In genomic region chr6:134090378-134090692, GRCm38 (mm10) we compare ENCODE assay signal across 19 mouse cellular contexts. TPM values are rescaled to one million over a fixed set of nuclear protein-coding genes. Genes with fewer than 3 reads are reported as not detected.
DNase-seq lines count a peak whose midpoint lies in the region; ATAC-seq and TF ChIP-seq lines count a peak whose summit lies in the region.
"Had no signal": no experiment of that assay in that cellular context is flagged by ENCODE, and none has a peak within 500 bp of the region (broad histone marks: within the 10 kb centered on the region; RNA-seq: fewer than 3 reads in every experiment).

No protein-coding gene starts in this region.

- no peak overlapping the region for H3K9ac ChIP-seq in heart, embryonic 13.5 days
- no peak overlapping the region for H3K9ac ChIP-seq in lung, embryonic 14.5 days
- H3K9ac ChIP-seq in heart, postnatal 0 days (replicated peaks; ENCODE audit: low read depth, low read length), result no peak overlapping the region
- H3K9ac ChIP-seq: hindbrain, embryonic 14.5 days; limb, embryonic 12.5 days; midbrain, embryonic 12.5 days had no signal

- no peak for TF ChIP-seq EP300 in heart, postnatal 0 days (IDR thresholded peaks at IDR 0.05; ENCODE audit: low read depth)

- no peak for DNase-seq in heart, adult 9 months (ENCODE audit: low spot score in 2 of 2)
- DNase-seq in lung, embryonic 14.5 days, result no peak
- DNase-seq in lung, adult 2 months, result no peak
- no peak for DNase-seq in heart, postnatal 0 days (ENCODE audit: low spot score)
- no peak for DNase-seq in left cerebral cortex, postnatal 14 days (ENCODE audit: low spot score in 2 of 2)
- no peak for DNase-seq in spleen, adult 12 weeks (ENCODE audit: low spot score)
- DNase-seq: cerebellum, adult 18-20 months; kidney, adult 8-10 months; thymus, postnatal 36 days had no signal

- H3K4me3 ChIP-seq in heart, embryonic 13.5 days, result no peak overlapping the region
- H3K4me3 ChIP-seq in lung, embryonic 14.5 days (ENCODE audit: low read depth, low read length), result no peak overlapping the region
- H3K4me3 ChIP-seq in lung, adult 2 months (replicated peaks; ENCODE audit: extremely low read depth, low read depth, low read length), result no peak overlapping the region
- H3K4me3 ChIP-seq in embryonic fibroblast, embryonic 13.5 days (ENCODE audit: insufficient read depth, low read length), result no peak overlapping the region
- H3K4me3 ChIP-seq in heart, postnatal 0 days (ENCODE audit: low read depth, low read length), result no peak overlapping the region
- H3K4me3 ChIP-seq: layer of hippocampus, adult 2 months; left cerebral cortex, adult 2 months; limb, embryonic 12.5 days; midbrain, embryonic 12.5 days had no signal

- no peak overlapping the region for H3K4me2 ChIP-seq in heart, embryonic 13.5 days
- H3K4me2 ChIP-seq in lung, embryonic 14.5 days, result no peak overlapping the region
- H3K4me2 ChIP-seq in heart, postnatal 0 days (ENCODE audit: low read depth, low read length), result no peak overlapping the region
- H3K4me2 ChIP-seq: hindbrain, embryonic 14.5 days; limb, embryonic 12.5 days; midbrain, embryonic 12.5 days had no signal

- no peaks in the 10 kb centered on the region for H3K9me3 ChIP-seq in heart, embryonic 13.5 days
- no peaks in the 10 kb centered on the region for H3K9me3 ChIP-seq in lung, embryonic 14.5 days (ENCODE audit: low read depth, low read length)
- no peaks in the 10 kb centered on the region for H3K9me3 ChIP-seq in heart, postnatal 0 days (replicated peaks; ENCODE audit: control insufficient read depth, low read length)
- H3K9me3 ChIP-seq: G1E; limb, embryonic 12.5 days; midbrain, embryonic 12.5 days had no signal

- TF ChIP-seq CTCF in lung, embryonic 14.5 days (IDR thresholded peaks at IDR 0.05; ENCODE audit: low read depth), result no peak
- no peak for TF ChIP-seq CTCF in lung, adult 2 months (IDR thresholded peaks at IDR 0.05; ENCODE audit: insufficient read depth, low read length)
- no peak for TF ChIP-seq CTCF in embryonic fibroblast, embryonic 13.5 days (IDR thresholded peaks at IDR 0.05; ENCODE audit: borderline replicate concordance, insufficient read depth, low read length)
- no peak for TF ChIP-seq CTCF in heart, postnatal 0 days (IDR thresholded peaks at IDR 0.05; ENCODE audit: low read depth)

- WGBS in heart, embryonic 13.5 days, result 18% methylated on average over 4 of the region's 4 CpGs
- 30% methylated on average over 4 of the region's 4 CpGs for WGBS in lung, embryonic 14.5 days
- 52% methylated on average over 4 of the region's 4 CpGs for WGBS in lung, adult 2 months
- 33% methylated on average over 4 of the region's 4 CpGs for WGBS in heart, postnatal 0 days

- no peak for ATAC-seq in heart, embryonic 13.5 days (ENCODE audit: extremely low read depth, insufficient number of reproducible peaks, low FRiP score, low TSS enrichment)
- no peak for ATAC-seq in lung, embryonic 14.5 days (ENCODE audit: insufficient read depth)
- ATAC-seq in heart, postnatal 0 days (ENCODE audit: insufficient read depth, low read depth), result peak; percentile 28; the same call in 1 of the 2 replicates
- ATAC-seq: forebrain, embryonic 16.5 days had no signal

- H3K36me3 ChIP-seq in heart, embryonic 13.5 days, result peaks cover 14% of the 10 kb centered on the region; the same call in 1 of the 2 replicates
- peaks cover 16% of the 10 kb centered on the region; the same call in 1 of the 2 replicates for H3K36me3 ChIP-seq in lung, embryonic 14.5 days (ENCODE audit: insufficient read depth)
- H3K36me3 ChIP-seq in heart, postnatal 0 days (replicated peaks; ENCODE audit: control insufficient read depth, insufficient read depth, low read length), result peaks cover 3% of the 10 kb centered on the region; the same call in 1 of the 2 replicates
- H3K36me3 ChIP-seq: midbrain, embryonic 12.5 days had no signal

- H3K27me3 ChIP-seq in heart, embryonic 13.5 days (replicated peaks), result no peaks in the 10 kb centered on the region
- no peaks in the 10 kb centered on the region for H3K27me3 ChIP-seq in lung, embryonic 14.5 days (ENCODE audit: insufficient read depth, low read length)
- H3K27me3 ChIP-seq in heart, postnatal 0 days (ENCODE audit: control insufficient read depth, insufficient read depth, low read length), result no peaks in the 10 kb centered on the region
- H3K27me3 ChIP-seq: limb, embryonic 12.5 days; midbrain, embryonic 12.5 days had no signal

- intact Hi-C loops in left cerebral cortex, postnatal 14 days (cut with DNase I), result no loop called here

- H3K27ac ChIP-seq in heart, embryonic 13.5 days (replicated peaks), result peak overlapping the region; percentile 78
- H3K27ac ChIP-seq in lung, embryonic 14.5 days (ENCODE audit: low read depth), result peak overlapping the region; percentile 78
- H3K27ac ChIP-seq in embryonic fibroblast, embryonic 13.5 days (ENCODE audit: insufficient read depth, low read length), result peak overlapping the region; percentile 88
- H3K27ac ChIP-seq in heart, postnatal 0 days (ENCODE audit: low read depth), result peak overlapping the region; percentile 63
- H3K27ac ChIP-seq: hindbrain, embryonic 14.5 days; layer of hippocampus, adult 2 months; left cerebral cortex, adult 2 months; macrophage; midbrain, embryonic 12.5 days had no signal

- peaks cover 68% of the 10 kb centered on the region for H3K4me1 ChIP-seq in heart, embryonic 13.5 days
- peaks cover 21% of the 10 kb centered on the region for H3K4me1 ChIP-seq in lung, embryonic 14.5 days (ENCODE audit: insufficient read depth)
- no peaks in the 10 kb centered on the region; the same call in 1 of the 2 replicates for H3K4me1 ChIP-seq in lung, adult 2 months (ENCODE audit: control insufficient read depth, insufficient read depth, low read length)
- H3K4me1 ChIP-seq in embryonic fibroblast, embryonic 13.5 days (ENCODE audit: control insufficient read depth, insufficient read depth, low read length), result peaks cover 44% of the 10 kb centered on the region
- peaks cover 32% of the 10 kb centered on the region for H3K4me1 ChIP-seq in heart, postnatal 0 days (ENCODE audit: control insufficient read depth, insufficient read depth)
- H3K4me1 ChIP-seq: midbrain, embryonic 12.5 days had no signal

- no peak for TF ChIP-seq POLR2A in lung, adult 2 months (IDR thresholded peaks at IDR 0.05; ENCODE audit: borderline replicate concordance, extremely low read depth, low read depth, low read length)
- TF ChIP-seq POLR2A in embryonic fibroblast, embryonic 13.5 days (IDR thresholded peaks at IDR 0.05; ENCODE audit: low read depth, low read length), result no peak

RNA-seq across cellular contexts. Expression of gene Etv6, which starts 54.8 kb away (rescaled TPM):
- polyA plus RNA-seq in heart, embryonic 13.5 days (2015; fragmentation: Nextera tagmentation; extraction: Ambion mirVana), result 12.5 and 12.8 TPM in 2 replicates
- polyA plus RNA-seq in lung, embryonic 14.5 days (2014; fragmentation: Nextera tagmentation; extraction: Ambion mirVana), result 20.4 and 21.4 TPM in 2 replicates
- 20.9 and 25.9 TPM in 2 replicates for polyA plus RNA-seq in lung, adult 2 months (2012; rRNA removed)
- polyA plus RNA-seq in embryonic fibroblast, embryonic 13.5 days (2011; ENCODE audit: insufficient read length, low read depth, missing spikeins), result 25.8 and 29.5 TPM in 2 replicates
- total RNA-seq in heart, postnatal 0 days (2014; rRNA removed; ENCODE audit: low replicate concordance), result 12.4 and 30.3 TPM in 2 replicates
- 5.5 and 6.1 TPM in 2 replicates for polyA plus RNA-seq in heart, postnatal 0 days (2015; fragmentation: Nextera tagmentation; extraction: Ambion mirVana)
- total RNA-seq in left cerebral cortex, postnatal 14 days (2021), result 10 to 100 TPM; 16.9 to 18.5 TPM
